Mouse (Mus musculus) embryo, embryonic 11.5 days (tissue): ENCODE results near the gene Oaz1.

Experiments used
- DNase-seq: peaks from one replicate; pipeline ENCODE4 v3.0.0-alpha.2; 2012; ENCODE audit warnings: low read depth, low spot score

Oaz1 gene

GRCm38 (mm10) chr10:80845055-80845693 lies 18.7 kb downstream of the Oaz1 start:
- no peak for DNase-seq

GRCm38 (mm10) chr10:80845732-80846131 lies 19.3 kb downstream of the Oaz1 start:
- no peak for DNase-seq

GRCm38 (mm10) chr10:80848571-80848970 lies 22.1 kb downstream of the Oaz1 start:
- no peak for DNase-seq

GRCm38 (mm10) chr10:80854913-80855748 lies 28.7 kb downstream of the Oaz1 start, which contains the start of the genes Lsm7 and Sppl2b:
TSS of gene Lsm7 (minus strand) at chr10:80855209.
TSS of gene Sppl2b (plus strand) at chr10:80855275.
- peak; percentile 97 for DNase-seq

- no peak for DNase-seq
These were observed 29.3 kb downstream of the Oaz1 start for GRCm38 (mm10) chr10:80855749-80856073.

- no peak for DNase-seq
These were observed 29.8 kb downstream of the Oaz1 start for GRCm38 (mm10) chr10:80856267-80856666.

GRCm38 (mm10) chr10:80856908-80857307 lies 30.5 kb downstream of the Oaz1 start:
- no peak for DNase-seq

GRCm38 (mm10) chr10:80857386-80857785 lies 30.9 kb downstream of the Oaz1 start:
- no peak for DNase-seq

- no peak for DNase-seq
These were observed 31.4 kb downstream of the Oaz1 start for GRCm38 (mm10) chr10:80857848-80858247.

GRCm38 (mm10) chr10:80858350-80858935 lies 32.0 kb downstream of the Oaz1 start:
- DNase-seq, result no peak

- DNase-seq, result no peak
These were observed 35.8 kb downstream of the Oaz1 start for GRCm38 (mm10) chr10:80862305-80862704.

GRCm38 (mm10) chr10:80864446-80864845 lies 38.0 kb downstream of the Oaz1 start:
- DNase-seq, result no peak

GRCm38 (mm10) chr10:80870993-80871392 lies 44.5 kb downstream of the Oaz1 start:
- no peak for DNase-seq

GRCm38 (mm10) chr10:80871581-80871980 lies 45.1 kb downstream of the Oaz1 start, which contains the start of gene Tmprss9:
TSS of gene Tmprss9 (plus strand) at chr10:80871848.
- DNase-seq, result no peak

- DNase-seq, result no peak
These were observed 47.6 kb downstream of the Oaz1 start for GRCm38 (mm10) chr10:80874035-80874434.

GRCm38 (mm10) chr10:80876028-80876427 lies 49.6 kb downstream of the Oaz1 start:
- DNase-seq, result peak; percentile 48

- DNase-seq, result no peak
These were observed 50.1 kb downstream of the Oaz1 start for GRCm38 (mm10) chr10:80876594-80876993.
